Mouse (Mus musculus) bone marrow macrophage, adult 2 months (primary cell): ENCODE results near the gene Fuz.

Experiments used
- CTCF ChIP-seq: IDR thresholded peaks from 2 replicates; pipeline ENCODE4 v1.5.1; 2012; ENCODE audit warnings: low read depth, mild to moderate bottlenecking, low read length, moderate library complexity
- POLR2A ChIP-seq: IDR thresholded peaks from 2 replicates; pipeline ENCODE4 v1.6.1; 2012; ENCODE audit warnings: mild to moderate bottlenecking, low read depth, low read length, borderline replicate concordance

DNA sequence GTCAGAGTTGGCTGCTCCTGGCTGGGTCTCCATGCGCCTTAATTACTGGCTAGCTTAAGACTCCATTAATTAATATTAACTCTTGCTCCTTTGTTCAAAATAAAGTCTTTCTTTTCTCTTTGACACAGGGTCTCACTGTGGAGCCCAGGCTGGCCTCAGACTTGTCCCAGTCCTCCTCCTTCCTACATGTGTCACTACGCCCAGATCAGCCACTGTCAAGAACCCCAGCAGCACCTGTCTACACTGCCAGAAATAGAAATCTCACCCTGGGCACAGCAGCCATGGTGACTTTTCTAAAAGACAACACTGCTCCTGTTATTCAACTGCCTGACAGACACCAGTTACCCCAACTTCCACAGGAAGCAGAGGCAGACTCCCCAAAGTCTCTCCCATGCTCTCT, 18.5 kb downstream of the Fuz start:
- TF ChIP-seq CTCF, result no peak
- TF ChIP-seq POLR2A, result no peak
